ENCODE assay signal across 12 mouse cellular contexts in genomic region chr1:108827238-108827637, GRCm38 (mm10).
DNase-seq lines count a peak whose midpoint lies in the region; ATAC-seq and TF ChIP-seq lines count a peak whose summit lies in the region.
"Had no signal": no experiment of that assay in that cellular context is flagged by ENCODE, and none has a peak within 500 bp of the region (broad histone marks: within the 10 kb centered on the region; RNA-seq: fewer than 3 reads in every experiment).

No protein-coding gene starts in this region.

- H3K27ac ChIP-seq in lung, postnatal 0 days (ENCODE audit: low read length): no peak overlapping the region
- H3K27ac ChIP-seq: embryonic facial prominence, embryonic 13.5 days; hindbrain, embryonic 15.5 days; liver, embryonic 13.5 days had no signal

- no peak for DNase-seq in frontal cortex, postnatal 36 days (ENCODE audit: low spot score in 2 of 2)
- peak; percentile 12 for DNase-seq in lung, postnatal 0 days (ENCODE audit: low spot score)
- DNase-seq in lung, postnatal 36 days: no peak
- DNase-seq in NIH3T3 (ENCODE audit: low read depth) (peak; percentile 10), MN1 (ENCODE audit: low spot score) (no peak)
- DNase-seq in retina, embryonic 14.5 days (ENCODE audit: low spot score): peak; percentile 62
- no peak for DNase-seq in gastrocnemius, postnatal 4 days (ENCODE audit: low spot score in 2 of 2)
- DNase-seq: liver, embryonic 13.5 days; thymus, adult 2 months had no signal

- H3K4me2 ChIP-seq in lung, postnatal 0 days (replicated peaks; ENCODE audit: low read depth, low read length): no peak overlapping the region
- H3K4me2 ChIP-seq: embryonic facial prominence, embryonic 13.5 days; hindbrain, embryonic 15.5 days; liver, embryonic 13.5 days had no signal

- no peaks in the 10 kb centered on the region for H3K4me1 ChIP-seq in lung, postnatal 0 days (ENCODE audit: insufficient read depth, low read depth, low read length)
- H3K4me1 ChIP-seq: embryonic facial prominence, embryonic 13.5 days; hindbrain, embryonic 15.5 days; liver, embryonic 13.5 days had no signal

- peak; percentile 52 for TF ChIP-seq CTCF in lung, postnatal 0 days (IDR thresholded peaks at IDR 0.05)

- H3K27me3 ChIP-seq in lung, postnatal 0 days (replicated peaks; ENCODE audit: insufficient read depth, low read length): no peaks in the 10 kb centered on the region
- H3K27me3 ChIP-seq: embryonic facial prominence, embryonic 13.5 days; hindbrain, embryonic 15.5 days; liver, embryonic 13.5 days had no signal

- no peak overlapping the region for H3K9ac ChIP-seq in lung, postnatal 0 days (replicated peaks; ENCODE audit: low read depth)
- H3K9ac ChIP-seq: embryonic facial prominence, embryonic 13.5 days; hindbrain, embryonic 15.5 days; liver, embryonic 13.5 days had no signal

- WGBS in lung, postnatal 0 days: 73% methylated on average over 2 of the region's 2 CpGs

- ATAC-seq in frontal cortex, adult (ENCODE audit: low TSS enrichment): peak; percentile 78; the same call in 1 of the 2 replicates
- ATAC-seq in lung, postnatal 0 days: no peak

- no peak for TF ChIP-seq EP300 in lung, postnatal 0 days (IDR thresholded peaks at IDR 0.05)

- no peak overlapping the region for H3K4me3 ChIP-seq in lung, postnatal 0 days (ENCODE audit: low read depth, low read length)
- H3K4me3 ChIP-seq: embryonic facial prominence, embryonic 13.5 days; hindbrain, embryonic 15.5 days; liver, embryonic 13.5 days had no signal

- no peaks in the 10 kb centered on the region for H3K36me3 ChIP-seq in lung, postnatal 0 days (ENCODE audit: insufficient read depth, low read length)
- H3K36me3 ChIP-seq: embryonic facial prominence, embryonic 13.5 days; hindbrain, embryonic 15.5 days; liver, embryonic 13.5 days had no signal

- no peaks in the 10 kb centered on the region for H3K9me3 ChIP-seq in lung, postnatal 0 days (ENCODE audit: low read length)
- H3K9me3 ChIP-seq: embryonic facial prominence, embryonic 13.5 days; hindbrain, embryonic 15.5 days had no signal

Comparison
In these comparisons a context has a peak if more than half of its experiments do, and no peak if none do; other contexts are left out.
1. DNase-seq: peak in lung, postnatal 0 days (single experiment), NIH3T3 (single experiment) and retina, embryonic 14.5 days (single experiment); none in frontal cortex, postnatal 36 days (0 of 2), lung, postnatal 36 days (single experiment), MN1 (single experiment) and gastrocnemius, postnatal 4 days (0 of 2).